In genomic region chr5:143698454-143698853, GRCm38 (mm10) we compare ENCODE assay signal across 26 mouse cellular contexts. TPM values are rescaled to one million over a fixed set of nuclear protein-coding genes. Genes with fewer than 3 reads are reported as not detected.
DNase-seq lines count a peak whose midpoint lies in the region; ATAC-seq and TF ChIP-seq lines count a peak whose summit lies in the region.
"Had no signal": no experiment of that assay in that cellular context is flagged by ENCODE, and none has a peak within 500 bp of the region (broad histone marks: within the 10 kb centered on the region; RNA-seq: fewer than 3 reads in every experiment).

No protein-coding gene starts in this region.

- DNase-seq in 416B (ENCODE audit: low read depth) (peak; percentile 29), MEL (ENCODE audit: low read depth, low spot score) (peak; percentile 87)
- no peak for DNase-seq in ovary, postnatal 36 days (ENCODE audit: low spot score)
- no peak for DNase-seq in testis, postnatal 10 days (ENCODE audit: low spot score)
- no peak for DNase-seq in urinary bladder, postnatal 36 days (ENCODE audit: low spot score in 2 of 2)
- DNase-seq: adrenal gland, adult 2 months; adrenal gland, postnatal 25 days; cerebellum, adult 18-20 months; cerebellum, adult 9-11 months; embryo, embryonic 11 days; gastrocnemius, postnatal 36 days; heart, adult 18-20 months; heart, postnatal 10 days; heart, postnatal 4 days had no signal

- TF ChIP-seq EP300 in MEL (IDR thresholded peaks at IDR 0.05; ENCODE audit: low read depth in 1 of 2, low read length in 2 of 2), result peak; percentile 24 to 50; a peak in 3 of 4 replicates

- H3K4me3 ChIP-seq in MEL (ENCODE audit: control insufficient read depth in 1 of 2, insufficient read depth in 1 of 2, low read depth in 2 of 2, low read length in 2 of 2), result no peak overlapping the region
- H3K4me3 ChIP-seq in megakaryocyte, embryonic 14.5 days (replicated peaks), result peak overlapping the region; percentile 78
- H3K4me3 ChIP-seq: embryonic facial prominence, embryonic 15.5 days; erythroblast, embryonic 14.5 days; forebrain, embryonic 10.5 days; heart, embryonic 10.5 days; hindbrain, embryonic 12.5 days had no signal

- H3K79me2 ChIP-seq in MEL (ENCODE audit: control insufficient read depth, insufficient read depth, low read length, poor library complexity), result no peaks in the 10 kb centered on the region

- peak in 1 of 3 experiments; percentile 12; a peak in 1 of 6 replicates for TF ChIP-seq CTCF in MEL (IDR thresholded peaks at IDR 0.05 in 2 of 3, conservative IDR thresholded peaks at IDR 0.05 in 1 of 3; ENCODE audit: control insufficient read depth in 1 of 3, insufficient read depth in 1 of 3, low read depth in 2 of 3, low read length in 3 of 3, poor library complexity in 1 of 3, severe bottlenecking in 1 of 3)

- no peaks in the 10 kb centered on the region for H3K9me3 ChIP-seq in MEL (replicated peaks; ENCODE audit: insufficient read depth, low read length)
- no peaks in the 10 kb centered on the region for H3K9me3 ChIP-seq in megakaryocyte, embryonic 14.5 days
- H3K9me3 ChIP-seq: embryonic facial prominence, embryonic 15.5 days; forebrain, embryonic 10.5 days; G1E; heart, embryonic 10.5 days; hindbrain, embryonic 12.5 days had no signal

- no peaks in the 10 kb centered on the region for H3K27me3 ChIP-seq in MEL (ENCODE audit: control insufficient read depth in 1 of 2, insufficient read depth in 2 of 2, low read length in 2 of 2)
- no peaks in the 10 kb centered on the region for H3K27me3 ChIP-seq in megakaryocyte, embryonic 14.5 days (replicated peaks)
- H3K27me3 ChIP-seq: embryonic facial prominence, embryonic 15.5 days; hindbrain, embryonic 12.5 days; Patski had no signal

- H3K9ac ChIP-seq in MEL (ENCODE audit: control insufficient read depth, low read depth, low read length, poor library complexity, severe bottlenecking), result no peak overlapping the region
- H3K9ac ChIP-seq: embryonic facial prominence, embryonic 15.5 days; hindbrain, embryonic 12.5 days had no signal

- H3K36me3 ChIP-seq in MEL (ENCODE audit: control insufficient read depth in 1 of 2, insufficient read depth in 2 of 2, low read length in 2 of 2), result peaks cover 3 to 4% of the 10 kb centered on the region in 2 experiments; a peak in 2 of 4 replicates
- H3K36me3 ChIP-seq in megakaryocyte, embryonic 14.5 days (replicated peaks; ENCODE audit: low read length), result peaks cover 89% of the 10 kb centered on the region

- peaks cover 3 to 8% of the 10 kb centered on the region in 2 experiments; a peak in 2 of 4 replicates for H3K4me1 ChIP-seq in MEL (ENCODE audit: control insufficient read depth in 1 of 2, insufficient read depth in 2 of 2, low read length in 2 of 2)
- peaks cover 62% of the 10 kb centered on the region for H3K4me1 ChIP-seq in megakaryocyte, embryonic 14.5 days
- H3K4me1 ChIP-seq: embryonic facial prominence, embryonic 15.5 days; forebrain, embryonic 10.5 days; hindbrain, embryonic 12.5 days had no signal

- TF ChIP-seq RAD21 in MEL (IDR thresholded peaks at IDR 0.05; ENCODE audit: low read depth, low read length), result no peak; the same call in 1 of the 2 replicates

- TF ChIP-seq POLR2A in MEL (IDR thresholded peaks at IDR 0.05; ENCODE audit: control insufficient read depth in 1 of 2, insufficient read depth in 1 of 2, low read depth in 1 of 2, low read length in 2 of 2, poor library complexity in 1 of 2), result no peak

- H3K27ac ChIP-seq in MEL (ENCODE audit: control insufficient read depth, low read depth, low read length), result no peak overlapping the region
- H3K27ac ChIP-seq: embryonic facial prominence, embryonic 15.5 days; forebrain, embryonic 10.5 days; heart, embryonic 10.5 days; hindbrain, embryonic 12.5 days had no signal

- ATAC-seq in inflammation-experienced regulatory T-cells, adult 6 months, result peak; percentile 17
- ATAC-seq: activated CD4-positive, CD25-positive, alpha-beta regulatory T cell, adult 4 months; forebrain, embryonic 14.5 days; hindbrain, embryonic 16.5 days; Patski had no signal

TF ChIP-seq in MEL, 35 proteins besides CTCF, POLR2A, EP300 and RAD21:
- TF ChIP-seq E2F4 (IDR thresholded peaks at IDR 0.05; ENCODE audit: borderline replicate concordance, low read depth, low read length) (no peak), BHLHE40 (IDR thresholded peaks at IDR 0.05; ENCODE audit: borderline replicate concordance, low read depth, low read length) (no peak), SMC3 (IDR thresholded peaks at IDR 0.05; ENCODE audit: low read depth, low read length) (peak; percentile 36), ETS1 (IDR thresholded peaks at IDR 0.05; ENCODE audit: low read depth, low read length) (peak; percentile 25; the same call in 1 of the 2 replicates), POLR2AphosphoS2 (IDR thresholded peaks at IDR 0.05; ENCODE audit: low read length) (no peak), MAZ (IDR thresholded peaks at IDR 0.05; ENCODE audit: low read depth, low read length) (no peak), MEF2A (IDR thresholded peaks at IDR 0.05; ENCODE audit: extremely low read depth, insufficient replicate concordance, low read depth, low read length, poor library complexity, severe bottlenecking) (no peak), MXI1 (IDR thresholded peaks at IDR 0.05; ENCODE audit: low read depth, low read length) (peak; percentile 77), GABPA (IDR thresholded peaks at IDR 0.05; ENCODE audit: low read depth, low read length) (no peak), JUND (IDR thresholded peaks at IDR 0.05; ENCODE audit: low read depth, low read length) (no peak), USF2 (IDR thresholded peaks at IDR 0.05; ENCODE audit: borderline replicate concordance in 1 of 2, insufficient read depth in 1 of 2, low read depth in 1 of 2, low read length in 2 of 2) (no peak), TBP (IDR thresholded peaks at IDR 0.05; ENCODE audit: low read depth, low read length) (no peak), MYB (IDR thresholded peaks at IDR 0.05; ENCODE audit: low read depth, low read length) (no peak), HCFC1 (IDR thresholded peaks at IDR 0.05; ENCODE audit: low read depth, low read length) (no peak), NRF1 (IDR thresholded peaks at IDR 0.05; ENCODE audit: insufficient read depth, low read depth, low read length, poor library complexity, severe bottlenecking) (no peak), CHD1 (IDR thresholded peaks at IDR 0.05; ENCODE audit: low read depth, low read length) (no peak), USF1 (IDR thresholded peaks at IDR 0.05; ENCODE audit: low read depth, low read length) (no peak), UBTF (IDR thresholded peaks at IDR 0.05; ENCODE audit: borderline replicate concordance, insufficient read depth, low read depth, low read length) (no peak), POLR2AphosphoS5 (IDR thresholded peaks at IDR 0.05; ENCODE audit: borderline replicate concordance, low read depth, low read length) (no peak), GATA1 (IDR thresholded peaks at IDR 0.05; ENCODE audit: low read depth, low read length) (0 out of 2 replicates have a peak, but pooled peaks have one; percentile 48), ZNF384 (IDR thresholded peaks at IDR 0.05; ENCODE audit: low read depth, low read length) (no peak), MAFK (IDR thresholded peaks at IDR 0.05; ENCODE audit: borderline replicate concordance, low read depth, low read length) (no peak), SIN3A (IDR thresholded peaks at IDR 0.05; ENCODE audit: low read length) (peak; percentile 75), ZC3H11A (IDR thresholded peaks at IDR 0.05; ENCODE audit: low read depth, low read length) (no peak), MYC (IDR thresholded peaks at IDR 0.05; ENCODE audit: low read depth, low read length) (peak; percentile 70; the same call in 1 of the 2 replicates), CHD2 (IDR thresholded peaks at IDR 0.05; ENCODE audit: low read length) (no peak), KAT2A (conservative IDR thresholded peaks at IDR 0.05; ENCODE audit: low read depth, low read length) (no peak), NELFE (IDR thresholded peaks at IDR 0.05; ENCODE audit: low read depth, low read length) (no peak), ZMIZ1 (IDR thresholded peaks at IDR 0.05; ENCODE audit: low read depth, low read length) (no peak), TCF12 (IDR thresholded peaks at IDR 0.05; ENCODE audit: low read depth, low read length) (no peak), RCOR1 (IDR thresholded peaks at IDR 0.05; ENCODE audit: low read depth, low read length) (no peak), ELF1 (IDR thresholded peaks at IDR 0.05; ENCODE audit: low read depth, low read length) (0 out of 2 replicates have a peak, but pooled peaks have one; percentile 17), TAL1 (IDR thresholded peaks at IDR 0.05; ENCODE audit: low read length) (no peak), ZKSCAN1 (IDR thresholded peaks at IDR 0.05; ENCODE audit: low read depth, low read length) (no peak), MAX (IDR thresholded peaks at IDR 0.05; ENCODE audit: low read length) (peak; percentile 63)

RNA-seq across cellular contexts. Expression of gene Usp42, which starts 33.6 kb away (rescaled TPM):
- total RNA-seq in MEL (2012; rRNA removed), result 7.8 and 8.1 TPM in 2 replicates
- polyA plus RNA-seq in MEL (2012; ENCODE audit: insufficient read depth in 1 of 2, insufficient read length in 2 of 2, low read depth in 1 of 2, low replicate concordance in 2 of 2, missing spikeins in 1 of 2), result 10 to 100 TPM in 1 of 2 experiments, not detected in 1; 18.6 TPM
- 10 to 100 TPM in 2 of 3 experiments, 1 to 10 TPM in 1; 9.6 to 12.8 (median 11.9) TPM for polyA plus RNA-seq in inflammation-experienced regulatory T-cells, adult 6 months (2017; shearing (Covaris generic))
- 3.0 and 8.2 TPM in 2 replicates for polyA plus RNA-seq in megakaryocyte, embryonic 14.5 days (2012; ENCODE audit: insufficient read depth, low replicate concordance)

Comparison
In these comparisons a context has a peak if more than half of its experiments do, and no peak if none do; other contexts are left out.
1. DNase-seq: peak in 416B (single experiment) and MEL (single experiment); none in ovary, postnatal 36 days (single experiment), testis, postnatal 10 days (single experiment) and urinary bladder, postnatal 36 days (0 of 2).